Mouse (Mus musculus) MEL (cell line): Measurements from ENCODE around the gene Hamp.
"Not testable (repeated sequence)": the region's sequence is repeated elsewhere in the genome, so short reads cannot be mapped to it uniquely, and the experiment has no call there.

Experiments used
- CHD1 ChIP-seq: IDR thresholded peaks from 2 replicates; pipeline ENCODE4 v1.6.1; 2012; ENCODE audit warnings: low read depth, mild to moderate bottlenecking, inconsistent platforms, low read length, improper control_type of control experiment
- CTCF ChIP-seq, 3 experiments: IDR thresholded peaks in 2 of 3; conservative IDR thresholded peaks in 1 of 3; 2 replicates each; pipeline ENCODE4 v1.5.1; 2011 to 2012; ENCODE audit warnings: low read length in 3 of 3, low read depth in 2 of 3, mild to moderate bottlenecking in 2 of 3, improper control_type of control experiment in 1 of 3, inconsistent platforms in 1 of 3, mixed read lengths in 1 of 3, moderate library complexity in 1 of 3; ENCODE audit not compliant: control insufficient read depth in 1 of 3, insufficient read depth in 1 of 3, poor library complexity in 1 of 3, severe bottlenecking in 1 of 3
- EP300 ChIP-seq, 2 experiments: IDR thresholded peaks; 2 replicates each; pipeline ENCODE4 v1.6.1; 2011; ENCODE audit warnings: improper control_type of control experiment in 2 of 2, low read length in 2 of 2, low read depth in 1 of 2, mild to moderate bottlenecking in 1 of 2
- GATA1 ChIP-seq: IDR thresholded peaks from 2 replicates; pipeline ENCODE4 v1.6.1; 2011; ENCODE audit warnings: low read depth, low read length, improper control_type of control experiment
- HCFC1 ChIP-seq: IDR thresholded peaks from 2 replicates; pipeline ENCODE4 v1.6.1; 2012; ENCODE audit warnings: low read depth, mild to moderate bottlenecking, inconsistent platforms, low read length, improper control_type of control experiment, moderate library complexity
- MAFK ChIP-seq: IDR thresholded peaks from 2 replicates; pipeline ENCODE4 v1.6.1; 2011; ENCODE audit warnings: low read depth, mild to moderate bottlenecking, low read length, improper control_type of control experiment, borderline replicate concordance
- MAX ChIP-seq: IDR thresholded peaks from 2 replicates; pipeline ENCODE4 v1.6.1; 2011; ENCODE audit warnings: low read length, improper control_type of control experiment
- NRF1 ChIP-seq: IDR thresholded peaks from 2 replicates; pipeline ENCODE4 v1.6.1; 2014; ENCODE audit warnings: low read depth, mild to moderate bottlenecking, inconsistent platforms, low read length, improper control_type of control experiment, moderate library complexity; ENCODE audit not compliant: poor library complexity, insufficient read depth, severe bottlenecking
- POLR2A ChIP-seq, 2 experiments: IDR thresholded peaks; 2 replicates each; pipeline ENCODE4 v1.6.1; 2011 to 2012; ENCODE audit warnings: low read length in 2 of 2, mild to moderate bottlenecking in 2 of 2, control low read depth in 1 of 2, improper control_type of control experiment in 1 of 2, low read depth in 1 of 2, moderate library complexity in 1 of 2; ENCODE audit not compliant: control insufficient read depth in 1 of 2, insufficient read depth in 1 of 2, poor library complexity in 1 of 2
- USF1 ChIP-seq: IDR thresholded peaks from 2 replicates; pipeline ENCODE4 v1.6.1; 2014; ENCODE audit warnings: low read depth, mild to moderate bottlenecking, inconsistent platforms, low read length, improper control_type of control experiment, moderate library complexity
- ZMIZ1 ChIP-seq: IDR thresholded peaks from 2 replicates; pipeline ENCODE4 v1.6.1; 2012; ENCODE audit warnings: low read depth, mild to moderate bottlenecking, inconsistent platforms, low read length, improper control_type of control experiment, moderate library complexity

GRCm38 (mm10) chr7:30940070-30940469 is 3.8 kb downstream of the Hamp start:
- TF ChIP-seq NRF1; GATA1; ZMIZ1; CHD1; MAX; POLR2A (IDR thresholded peaks at IDR 0.05; ENCODE audit: control insufficient read depth in 1 of 2, insufficient read depth in 1 of 2, low read depth in 1 of 2, low read length in 2 of 2, poor library complexity in 1 of 2); CTCF (IDR thresholded peaks at IDR 0.05 in 2 of 3, conservative IDR thresholded peaks at IDR 0.05 in 1 of 3; ENCODE audit: control insufficient read depth in 1 of 3, insufficient read depth in 1 of 3, low read depth in 2 of 3, low read length in 3 of 3, poor library complexity in 1 of 3, severe bottlenecking in 1 of 3); MAFK; EP300 (IDR thresholded peaks at IDR 0.05; ENCODE audit: low read depth in 1 of 2, low read length in 2 of 2); HCFC1; USF1: not testable (repeated sequence)
